ENCODE assay signal across 8 mouse cellular contexts in genomic region chr2:32981725-32982271, GRCm38 (mm10). TPM values are rescaled to one million over a fixed set of nuclear protein-coding genes. Genes with fewer than 3 reads are reported as not detected.
DNase-seq lines count a peak whose midpoint lies in the region; ATAC-seq lines count a peak whose summit lies in the region.

Slc2a8 (minus strand) TSS chr2:32982083.

- H3K4me2 ChIP-seq in hindbrain, embryonic 14.5 days (replicated peaks): peak within 1 kb of the TSS; percentile 98

- peak within 1 kb of the TSS; percentile 93 for H3K9ac ChIP-seq in hindbrain, embryonic 14.5 days

- no peaks in the 10 kb centered on the region for H3K27me3 ChIP-seq in hindbrain, embryonic 14.5 days (ENCODE audit: control insufficient read depth, insufficient read depth, low read length)

- WGBS in hindbrain, embryonic 14.5 days: under 1% methylated on average over 47 of the region's 50 CpGs

- peak; percentile 98 for ATAC-seq in hindbrain, embryonic 14.5 days (ENCODE audit: low FRiP score)

- H3K4me3 ChIP-seq in hindbrain, embryonic 14.5 days (replicated peaks; ENCODE audit: low read length): peak within 1 kb of the TSS; percentile 87

- H3K27ac ChIP-seq in hindbrain, embryonic 14.5 days: peak within 1 kb of the TSS; percentile 77

- no peaks in the 10 kb centered on the region for H3K9me3 ChIP-seq in hindbrain, embryonic 14.5 days (ENCODE audit: control insufficient read depth, low read length)

- peaks cover 24% of the 10 kb centered on the region for H3K4me1 ChIP-seq in hindbrain, embryonic 14.5 days (replicated peaks; ENCODE audit: control insufficient read depth, insufficient read depth, low read length)

- H3K36me3 ChIP-seq in hindbrain, embryonic 14.5 days (replicated peaks; ENCODE audit: control insufficient read depth, insufficient read depth): peaks cover 4% of the 10 kb centered on the region; the same call in 1 of the 2 replicates

- peak; percentile 99 for DNase-seq in R1 (ENCODE audit: low read depth, low spot score)
- peak; percentile 91 to 94 for DNase-seq in cerebellum, postnatal 25 days
- DNase-seq in frontal cortex, postnatal 25 days (ENCODE audit: low spot score in 2 of 2): peak; percentile 77 to 85
- DNase-seq in hindbrain, embryonic 14.5 days (ENCODE audit: low spot score): peak; percentile 86
- peak; percentile 88 to 90 for DNase-seq in layer of hippocampus, postnatal 36 days
- DNase-seq in lung, postnatal 36 days: peak; percentile 96
- DNase-seq in retina, postnatal 1 day: peak; percentile 98
- peak; percentile 70 to 87 for DNase-seq in urinary bladder, adult 18-20 months (ENCODE audit: low spot score in 2 of 2)

RNA-seq across cellular contexts. Expression of gene Slc2a8, which starts in this region (rescaled TPM):
- polyA plus RNA-seq in hindbrain, embryonic 14.5 days (2014; fragmentation: Nextera tagmentation; extraction: Ambion mirVana): 16.3 and 17.4 TPM in 2 replicates
- 10 to 100 TPM; 18.4 to 18.9 TPM for total RNA-seq in layer of hippocampus, postnatal 36 days (2021)

Comparison
In these comparisons a context has a peak if more than half of its experiments do, and no peak if none do; other contexts are left out.
1. Peak in every context shown above with its lines: DNase-seq, ATAC-seq, H3K4me3 ChIP-seq and H3K27ac ChIP-seq.